Mouse (Mus musculus): ENCODE results near the gene Gjd3. TPM values are rescaled to one million over a fixed set of nuclear protein-coding genes. Genes with fewer than 3 reads are reported as not detected.
A peak's percentile ranks its signal among the peaks of the same experiment; 100 is the strongest.
"Not testable (repeated sequence)": the region's sequence is repeated elsewhere in the genome, so short reads cannot be mapped to it uniquely, and the experiment has no call there.

Gjd3 gene
- polyA plus RNA-seq, 1 experiment: not detected

DNA sequence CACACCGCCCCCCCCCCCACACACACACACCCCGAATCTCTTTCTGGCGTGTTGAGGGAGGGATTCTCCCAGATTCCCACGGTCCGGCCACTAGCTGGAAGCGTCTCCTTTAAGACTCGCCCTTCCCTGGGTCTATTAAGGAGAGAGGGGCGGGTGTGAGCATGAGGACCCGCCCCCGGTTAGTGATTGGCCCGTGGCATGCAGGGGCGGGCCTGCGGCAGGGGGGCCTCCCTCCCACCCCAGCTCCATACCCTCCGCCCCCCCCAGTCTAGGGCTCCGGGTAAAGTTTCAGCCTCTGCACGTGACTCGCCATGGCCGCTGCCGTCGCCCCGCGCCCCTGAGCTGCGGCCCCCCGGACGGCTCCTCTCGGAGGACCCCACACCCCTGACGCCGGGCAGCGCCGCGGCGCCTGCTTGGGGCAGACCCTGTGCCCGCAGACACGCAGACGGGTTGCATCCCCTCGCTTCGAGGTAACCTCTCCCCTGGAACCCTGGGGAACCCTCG lies 45.4 kb downstream of the Gjd3 start:
- Histone ChIP-seq H3K9ac (ENCODE audit: low read depth, poor library complexity, severe bottlenecking) (peak overlapping the region; percentile 96), H3K27ac (ENCODE audit: insufficient read depth, low read length) (no peak overlapping the region), H3K4me3 (ENCODE audit: low read depth, low read length) (peak overlapping the region; percentile 82), H3K4me1 (ENCODE audit: control insufficient read depth, insufficient read depth, low read length) (peaks cover 17% of the 10 kb centered on the region), H3K9me3 (replicated peaks; ENCODE audit: control insufficient read depth, insufficient read depth, low read length, poor library complexity, severe bottlenecking) (no peaks in the 10 kb centered on the region), H3K36me3 (ENCODE audit: control insufficient read depth, insufficient read depth, low read length, poor library complexity, severe bottlenecking) (no peaks in the 10 kb centered on the region), H3K27me3 (ENCODE audit: control insufficient read depth, insufficient read depth, low read length, poor library complexity, severe bottlenecking) (no peaks in the 10 kb centered on the region)
- TF ChIP-seq POLR2A (IDR thresholded peaks at IDR 0.05; ENCODE audit: insufficient read depth, low read length) (no peak), EP300 (IDR thresholded peaks at IDR 0.05; ENCODE audit: insufficient read depth, low read depth, low read length) (no peak), CTCF (IDR thresholded peaks at IDR 0.05; ENCODE audit: low read depth, low read length) (no peak)

DNA sequence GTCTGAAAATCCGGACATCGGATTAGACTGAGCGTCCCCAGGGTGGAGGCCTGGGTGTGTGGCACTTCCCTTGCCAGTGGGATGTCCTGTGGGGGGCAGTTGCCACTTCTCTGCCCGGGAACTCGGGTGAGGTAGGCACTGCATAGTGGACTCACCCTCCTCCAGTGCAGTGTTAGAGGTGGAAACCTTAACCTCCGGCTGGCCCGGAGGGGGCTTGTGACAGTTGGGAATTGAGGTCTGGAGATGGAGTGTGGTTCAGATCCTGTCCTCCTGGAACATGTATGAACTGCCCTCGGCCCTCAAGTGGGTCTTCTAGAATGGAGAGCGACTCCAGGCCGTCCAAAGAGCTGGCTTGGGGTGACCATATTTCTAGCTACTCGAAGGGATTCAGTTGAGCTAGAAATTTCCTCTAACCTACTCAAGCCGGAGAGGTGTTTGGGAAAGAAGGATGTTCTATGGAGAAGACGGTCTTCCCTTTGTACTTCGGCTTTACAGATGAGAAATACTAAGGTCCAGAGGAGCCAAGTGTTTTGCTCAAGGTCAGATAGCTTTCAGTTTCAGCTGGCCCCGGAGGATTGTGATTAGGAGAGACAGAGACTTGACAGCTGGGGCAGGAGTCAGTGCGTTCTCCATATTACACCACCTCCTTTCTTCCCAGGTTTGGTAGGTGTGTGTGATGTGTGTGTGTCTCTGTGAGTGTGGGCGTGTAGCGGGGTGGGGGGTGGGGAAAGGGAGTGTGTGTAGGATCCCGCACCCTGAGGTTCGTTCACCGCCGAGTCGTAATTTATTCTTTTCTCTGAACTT lies 46.0 kb downstream of the Gjd3 start:
- H3K9me3 ChIP-seq (replicated peaks; ENCODE audit: control insufficient read depth, insufficient read depth, low read length, poor library complexity, severe bottlenecking): no peaks in the 10 kb centered on the region
- H3K4me1 ChIP-seq (ENCODE audit: control insufficient read depth, insufficient read depth, low read length): peaks cover 17% of the 10 kb centered on the region
- TF ChIP-seq EP300 (IDR thresholded peaks at IDR 0.05; ENCODE audit: insufficient read depth, low read depth, low read length): no peak
- TF ChIP-seq CTCF (IDR thresholded peaks at IDR 0.05; ENCODE audit: low read depth, low read length): no peak
- TF ChIP-seq POLR2A (IDR thresholded peaks at IDR 0.05; ENCODE audit: insufficient read depth, low read length): no peak
- peak overlapping the region; percentile 51 for H3K4me3 ChIP-seq (ENCODE audit: low read depth, low read length)
- no peaks in the 10 kb centered on the region for H3K27me3 ChIP-seq (ENCODE audit: control insufficient read depth, insufficient read depth, low read length, poor library complexity, severe bottlenecking)
- H3K9ac ChIP-seq (ENCODE audit: low read depth, poor library complexity, severe bottlenecking): peak overlapping the region; percentile 96
- H3K36me3 ChIP-seq (ENCODE audit: control insufficient read depth, insufficient read depth, low read length, poor library complexity, severe bottlenecking): no peaks in the 10 kb centered on the region
- H3K27ac ChIP-seq (ENCODE audit: insufficient read depth, low read length): no peak overlapping the region

DNA sequence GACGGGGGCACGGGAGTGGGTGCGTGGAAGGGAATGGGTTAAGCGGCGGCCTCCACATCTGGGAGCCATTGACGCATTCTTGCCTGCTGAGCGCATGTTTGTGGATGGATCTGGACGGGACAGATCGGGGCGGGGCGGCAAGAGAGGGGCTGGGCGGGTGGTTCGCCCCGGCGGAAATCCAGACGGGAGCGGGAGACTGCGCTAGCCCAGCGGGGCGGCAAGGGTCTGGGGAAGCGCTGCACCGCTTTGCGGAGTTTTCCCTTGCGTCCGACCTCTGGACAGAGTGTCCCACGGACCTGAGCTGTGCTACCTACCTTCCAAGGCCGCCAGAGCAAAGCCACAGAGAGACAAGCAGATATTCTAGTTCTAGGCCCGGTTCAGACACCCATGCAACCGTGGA lies 46.6 kb downstream of the Gjd3 start:
- Histone ChIP-seq H3K4me3 (ENCODE audit: low read depth, low read length) (peak overlapping the region; percentile 50), H3K9ac (ENCODE audit: low read depth, poor library complexity, severe bottlenecking) (peak overlapping the region; percentile 24), H3K9me3 (replicated peaks; ENCODE audit: control insufficient read depth, insufficient read depth, low read length, poor library complexity, severe bottlenecking) (no peaks in the 10 kb centered on the region), H3K27me3 (ENCODE audit: control insufficient read depth, insufficient read depth, low read length, poor library complexity, severe bottlenecking) (no peaks in the 10 kb centered on the region), H3K36me3 (ENCODE audit: control insufficient read depth, insufficient read depth, low read length, poor library complexity, severe bottlenecking) (no peaks in the 10 kb centered on the region), H3K27ac (ENCODE audit: insufficient read depth, low read length) (no peak overlapping the region), H3K4me1 (ENCODE audit: control insufficient read depth, insufficient read depth, low read length) (peaks cover 17% of the 10 kb centered on the region)
- peak; percentile 56; the same call in 1 of the 2 replicates for TF ChIP-seq EP300 (IDR thresholded peaks at IDR 0.05; ENCODE audit: insufficient read depth, low read depth, low read length)
- TF ChIP-seq CTCF (IDR thresholded peaks at IDR 0.05; ENCODE audit: low read depth, low read length): no peak

DNA sequence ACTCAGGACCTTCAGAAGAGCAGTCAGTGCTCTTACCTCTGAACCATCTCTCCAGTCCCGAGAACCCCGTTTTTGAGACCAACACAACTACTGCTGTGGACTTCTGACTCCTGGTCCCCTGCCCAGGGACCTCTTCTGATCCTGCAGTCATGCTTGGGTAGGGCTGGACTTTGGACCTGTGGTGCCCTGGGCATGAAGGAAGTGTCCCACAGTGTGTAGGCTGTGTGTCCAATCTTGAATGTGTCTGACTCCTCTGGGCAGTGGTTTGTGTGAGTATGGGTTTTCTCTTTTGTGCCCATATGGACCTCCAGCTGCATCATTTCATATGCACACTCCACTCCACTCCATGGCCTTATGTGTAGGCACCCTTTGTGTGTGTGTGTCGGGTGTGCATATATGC lies 47.7 kb downstream of the Gjd3 start:
- Histone ChIP-seq H3K9ac (ENCODE audit: low read depth, poor library complexity, severe bottlenecking) (no peak overlapping the region), H3K4me3 (ENCODE audit: low read depth, low read length) (no peak overlapping the region), H3K36me3 (ENCODE audit: control insufficient read depth, insufficient read depth, low read length, poor library complexity, severe bottlenecking) (no peaks in the 10 kb centered on the region), H3K27me3 (ENCODE audit: control insufficient read depth, insufficient read depth, low read length, poor library complexity, severe bottlenecking) (no peaks in the 10 kb centered on the region), H3K4me1 (ENCODE audit: control insufficient read depth, insufficient read depth, low read length) (peaks cover 14% of the 10 kb centered on the region), H3K27ac (ENCODE audit: insufficient read depth, low read length) (no peak overlapping the region), H3K9me3 (replicated peaks; ENCODE audit: control insufficient read depth, insufficient read depth, low read length, poor library complexity, severe bottlenecking) (no peaks in the 10 kb centered on the region)
- TF ChIP-seq POLR2A (IDR thresholded peaks at IDR 0.05; ENCODE audit: insufficient read depth, low read length) (no peak), CTCF (IDR thresholded peaks at IDR 0.05; ENCODE audit: low read depth, low read length) (no peak), EP300 (IDR thresholded peaks at IDR 0.05; ENCODE audit: insufficient read depth, low read depth, low read length) (no peak)

DNA sequence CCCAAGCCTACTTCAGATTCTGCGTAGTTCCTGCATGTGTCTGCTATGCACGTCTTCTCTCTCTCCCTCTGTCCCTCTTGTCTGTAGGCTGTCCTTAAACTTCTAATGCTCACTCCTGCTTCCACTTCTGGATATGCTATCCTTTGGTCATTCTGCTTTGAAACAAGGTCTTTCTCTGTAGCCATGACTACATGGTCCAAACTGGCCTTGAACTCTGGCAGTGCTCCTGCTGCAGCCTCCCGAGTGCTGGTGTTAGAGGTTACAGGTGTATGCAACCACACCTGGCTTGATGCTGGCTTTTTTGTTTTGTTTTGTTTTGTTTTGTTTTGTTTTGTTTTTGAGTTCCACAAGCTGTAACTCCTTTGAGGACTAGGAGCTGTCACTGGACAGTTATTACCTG lies 48.4 kb downstream of the Gjd3 start:
- Histone ChIP-seq H3K27ac (ENCODE audit: insufficient read depth, low read length) (no peak overlapping the region), H3K9me3 (replicated peaks; ENCODE audit: control insufficient read depth, insufficient read depth, low read length, poor library complexity, severe bottlenecking) (no peaks in the 10 kb centered on the region), H3K9ac (ENCODE audit: low read depth, poor library complexity, severe bottlenecking) (no peak overlapping the region), H3K27me3 (ENCODE audit: control insufficient read depth, insufficient read depth, low read length, poor library complexity, severe bottlenecking) (no peaks in the 10 kb centered on the region), H3K4me1 (ENCODE audit: control insufficient read depth, insufficient read depth, low read length) (peaks cover 10% of the 10 kb centered on the region), H3K4me3 (ENCODE audit: low read depth, low read length) (no peak overlapping the region), H3K36me3 (ENCODE audit: control insufficient read depth, insufficient read depth, low read length, poor library complexity, severe bottlenecking) (no peaks in the 10 kb centered on the region)
- TF ChIP-seq CTCF (IDR thresholded peaks at IDR 0.05; ENCODE audit: low read depth, low read length): no peak
- TF ChIP-seq POLR2A (IDR thresholded peaks at IDR 0.05; ENCODE audit: insufficient read depth, low read length): no peak
- no peak for TF ChIP-seq EP300 (IDR thresholded peaks at IDR 0.05; ENCODE audit: insufficient read depth, low read depth, low read length)

DNA sequence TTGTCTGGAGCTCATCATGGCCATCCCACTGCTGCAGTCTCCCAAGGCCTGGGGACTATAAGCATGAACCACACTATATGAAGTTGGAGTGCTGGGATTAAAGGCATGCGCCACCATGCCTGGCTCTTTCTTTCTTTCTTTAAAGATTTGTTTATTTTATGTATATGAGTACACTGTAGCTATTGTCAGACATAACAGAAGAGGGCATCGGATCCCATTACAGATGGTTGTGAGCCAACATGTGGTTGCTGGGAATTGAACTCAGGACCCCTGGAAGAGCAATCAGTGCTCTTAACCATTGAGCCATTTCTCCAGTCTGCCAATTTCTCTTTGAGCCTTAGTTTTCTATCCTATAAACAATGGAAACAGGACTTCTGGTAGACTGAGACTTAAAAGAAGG lies 49.0 kb downstream of the Gjd3 start:
- not testable (repeated sequence) for H3K9ac ChIP-seq (ENCODE audit: low read depth, poor library complexity, severe bottlenecking); H3K4me3 ChIP-seq (ENCODE audit: low read depth, low read length); H3K27me3 ChIP-seq (ENCODE audit: control insufficient read depth, insufficient read depth, low read length, poor library complexity, severe bottlenecking); H3K36me3 ChIP-seq (ENCODE audit: control insufficient read depth, insufficient read depth, low read length, poor library complexity, severe bottlenecking); H3K27ac ChIP-seq (ENCODE audit: insufficient read depth, low read length); H3K9me3 ChIP-seq (replicated peaks; ENCODE audit: control insufficient read depth, insufficient read depth, low read length, poor library complexity, severe bottlenecking); H3K4me1 ChIP-seq (ENCODE audit: control insufficient read depth, insufficient read depth, low read length)
